Mouse (Mus musculus) heart, postnatal 0 days (tissue): ENCODE data around the gene Arhgef2.

ENCODE experiments used
- CTCF ChIP-seq: IDR thresholded peaks from 2 replicates; pipeline ENCODE4 v1.5.1; 2016; ENCODE audit warnings: antibody characterized with exemption, control low read depth, low read depth
- EP300 ChIP-seq: IDR thresholded peaks from 2 replicates; pipeline ENCODE4 v1.6.1; 2016; ENCODE audit warnings: antibody characterized with exemption, low read depth

GRCm38 (mm10) chr3:88591044-88591443, 14.7 kb upstream of the Arhgef2 start:
- TF ChIP-seq EP300 = no peak
- TF ChIP-seq CTCF = no peak
